Mouse (Mus musculus) liver, postnatal 0 days (tissue): ENCODE measurements around the gene Wfdc3.

ENCODE experiments used
- CTCF ChIP-seq: sonication (generic); IDR thresholded peaks from 2 replicates; pipeline ENCODE4 v1.5.1; 2016; ENCODE audit warnings: antibody characterized with exemption, low read depth
- EP300 ChIP-seq: IDR thresholded peaks from 2 replicates; pipeline ENCODE4 v1.6.1; 2016; ENCODE audit warnings: antibody characterized with exemption, low read depth, mild to moderate bottlenecking

- TF ChIP-seq CTCF (no peak), EP300 (no peak)
Observed at GRCm38 (mm10) chr2:164757841-164758240, 12.1 kb upstream of the Wfdc3 start.
